Mouse (Mus musculus) kidney, adult 2 months (tissue): ENCODE results near the gene Gli2. TPM values are rescaled to one million over a fixed set of nuclear protein-coding genes. Genes with fewer than 3 reads are reported as not detected.

Experiments used
- DNase-seq: peaks from one replicate; pipeline ENCODE4 v3.0.0; 2021
- H3K27ac ChIP-seq: fragments of 200-500 bp; 2 replicates; pipeline ENCODE4 v1.5.1; 2012; ENCODE audit warnings: low read depth, low read length, control low read depth, inconsistent platforms; ENCODE audit not compliant: insufficient read depth
- H3K27me3 ChIP-seq: fragments of 200-500 bp; replicated peaks from 2 replicates; pipeline ENCODE4 v1.6.1; 2012; ENCODE audit warnings: mild to moderate bottlenecking, moderate library complexity, low read length, inconsistent platforms; ENCODE audit not compliant: control insufficient read depth, insufficient read depth
- H3K36me3 ChIP-seq: fragments of 200-500 bp; 2 replicates; pipeline ENCODE4 v1.6.1; 2012; ENCODE audit warnings: mild to moderate bottlenecking, moderate library complexity, low read length, inconsistent platforms; ENCODE audit not compliant: control insufficient read depth, insufficient read depth
- H3K4me1 ChIP-seq: fragments of 200-500 bp; 2 replicates; pipeline ENCODE4 v1.6.1; 2011; ENCODE audit warnings: low read length; ENCODE audit not compliant: control insufficient read depth, insufficient read depth
- H3K4me3 ChIP-seq: fragments of 200-500 bp; 2 replicates; pipeline ENCODE4 v1.5.1; 2011; ENCODE audit warnings: mild to moderate bottlenecking, low read depth, low read length, control low read depth; ENCODE audit not compliant: insufficient read depth
- CTCF ChIP-seq: fragments of 200-500 bp; conservative IDR thresholded peaks from 2 replicates; pipeline ENCODE4 v1.5.1; 2011; ENCODE audit warnings: low read depth, mild to moderate bottlenecking, control low read depth, low read length, moderate library complexity, mixed read lengths; ENCODE audit not compliant: insufficient read depth, insufficient read length
- POLR2A ChIP-seq: fragments of 200-500 bp; IDR thresholded peaks from one replicate; pipeline ENCODE4 v1.6.1; 2011; ENCODE audit warnings: low read depth, low read length, control low read depth
- WGBS: fragments of 180-500 bp; shearing (Covaris S2); methylation state at CpG from one replicate; pipeline ENCODE4 v1.1.7; 2018; 5-methylcytosine and 5-hydroxymethylcytosine counted together
- polyA plus RNA-seq: library from polyadenylated mRNA; depleted of rRNA; stranded (reverse); fragments of >200 nt; gene quantifications from 2 replicates; pipeline ENCODE4 v1.2.3, GENCODE M21; 2012

Gene Gli2
- polyA plus RNA-seq, 1 experiment = 0.44 TPM

GRCm38 (mm10) chr1:119064892-119065671, 11.7 kb upstream of the Gli2 start:
- Histone ChIP-seq H3K4me3 (no peak overlapping the region), H3K27ac (no peak overlapping the region), H3K27me3 (no peaks in the 10 kb centered on the region), H3K36me3 (no peaks in the 10 kb centered on the region), H3K4me1 (no peaks in the 10 kb centered on the region)
- WGBS = 56% methylated on average over 20 of the region's 20 CpGs
- TF ChIP-seq POLR2A = no peak
- no peak for TF ChIP-seq CTCF
- DNase-seq = no peak

GRCm38 (mm10) chr1:119056491-119056890, 3.1 kb upstream of the Gli2 start:
- H3K27ac ChIP-seq = no peak overlapping the region
- TF ChIP-seq POLR2A (no peak), CTCF (no peak)
- WGBS = 58% methylated on average over 8 of the region's 8 CpGs
- H3K4me1 ChIP-seq = no peaks in the 10 kb centered on the region
- no peak for DNase-seq
- H3K4me3 ChIP-seq = no peak overlapping the region
- H3K27me3 ChIP-seq = peaks cover 2% of the 10 kb centered on the region; the same call in 1 of the 2 replicates
- H3K36me3 ChIP-seq = no peaks in the 10 kb centered on the region

GRCm38 (mm10) chr1:119055801-119056200, 2.4 kb upstream of the Gli2 start:
- H3K4me1 ChIP-seq = no peaks in the 10 kb centered on the region
- H3K27me3 ChIP-seq = peaks cover 2% of the 10 kb centered on the region; the same call in 1 of the 2 replicates
- H3K27ac ChIP-seq = no peak overlapping the region
- H3K36me3 ChIP-seq = no peaks in the 10 kb centered on the region
- DNase-seq = peak; percentile 78
- no peak overlapping the region for H3K4me3 ChIP-seq
- 69% methylated on average over 4 of the region's 4 CpGs for WGBS
- TF ChIP-seq POLR2A (no peak), CTCF (no peak)

GRCm38 (mm10) chr1:119054468-119054867, 1.0 kb upstream of the Gli2 start:
- Histone ChIP-seq H3K27me3 (peaks cover 2% of the 10 kb centered on the region; the same call in 1 of the 2 replicates), H3K27ac (no peak overlapping the region), H3K36me3 (no peaks in the 10 kb centered on the region), H3K4me1 (no peaks in the 10 kb centered on the region), H3K4me3 (no peak overlapping the region)
- WGBS = 53% methylated on average over 6 of the region's 6 CpGs
- TF ChIP-seq POLR2A (no peak), CTCF (no peak)
- DNase-seq = no peak

- no peak for DNase-seq
- no peak for TF ChIP-seq POLR2A
- no peak for TF ChIP-seq CTCF
- Histone ChIP-seq H3K36me3 (no peaks in the 10 kb centered on the region), H3K27me3 (peaks cover 2% of the 10 kb centered on the region; the same call in 1 of the 2 replicates), H3K4me1 (no peaks in the 10 kb centered on the region), H3K4me3 (peak overlapping the region; percentile 45; the same call in 1 of the 2 replicates), H3K27ac (no peak overlapping the region)
- WGBS = 4% methylated on average over 25 of the region's 25 CpGs
These were observed 494 bp upstream of the Gli2 start for GRCm38 (mm10) chr1:119053872-119054354.

GRCm38 (mm10) chr1:119052631-119053177, 715 bp downstream of the Gli2 start:
- H3K27ac ChIP-seq = no peak overlapping the region

More at GRCm38 (mm10) chr1:119052631-119053177, 715 bp downstream of the Gli2 start:
- no peaks in the 10 kb centered on the region for H3K4me1 ChIP-seq
- 1% methylated on average over 33 of the region's 33 CpGs for WGBS
- peak overlapping the region; percentile 33 for H3K4me3 ChIP-seq
- DNase-seq = peak; percentile 8
- no peaks in the 10 kb centered on the region for H3K36me3 ChIP-seq
- TF ChIP-seq POLR2A (no peak), CTCF (no peak)
- peaks cover 4% of the 10 kb centered on the region; the same call in 1 of the 2 replicates for H3K27me3 ChIP-seq
